ENCODE assay signal across 9 mouse cellular contexts in genomic region chr8:104341106-104341561, GRCm38 (mm10). TPM values are rescaled to one million over a fixed set of nuclear protein-coding genes. Genes with fewer than 3 reads are reported as not detected.
A peak's percentile ranks its signal among the peaks of the same experiment; 100 is the strongest.
DNase-seq lines count a peak whose midpoint lies in the region; ATAC-seq and TF ChIP-seq lines count a peak whose summit lies in the region.
"Had no signal": no experiment of that assay in that cellular context is flagged by ENCODE, and none has a peak within 500 bp of the region (broad histone marks: within the 10 kb centered on the region; RNA-seq: fewer than 3 reads in every experiment).

No protein-coding gene starts in this region.

- H3K4me1 ChIP-seq in embryonic facial prominence, embryonic 15.5 days: peaks cover 29% of the 10 kb centered on the region
- no peaks in the 10 kb centered on the region; the same call in 1 of the 2 replicates for H3K4me1 ChIP-seq in heart, postnatal 0 days (ENCODE audit: control insufficient read depth, insufficient read depth)

- no peak for TF ChIP-seq CTCF in C2C12 (IDR thresholded peaks at IDR 0.05; ENCODE audit: control insufficient read depth, insufficient read depth, insufficient read length)
- 0 out of 2 replicates have a peak, but pooled peaks have one; percentile 1 for TF ChIP-seq CTCF in heart, postnatal 0 days (IDR thresholded peaks at IDR 0.05; ENCODE audit: low read depth)

- H3K4me3 ChIP-seq in C2C12 (ENCODE audit: insufficient read depth, poor library complexity, severe bottlenecking): peak overlapping the region; percentile 78
- H3K4me3 ChIP-seq in embryonic facial prominence, embryonic 15.5 days (replicated peaks): peak overlapping the region; percentile 79
- H3K4me3 ChIP-seq in heart, postnatal 0 days (ENCODE audit: low read depth, low read length): peak overlapping the region; percentile 63

- H3K9me3 ChIP-seq in embryonic facial prominence, embryonic 15.5 days (replicated peaks): no peaks in the 10 kb centered on the region
- H3K9me3 ChIP-seq in heart, postnatal 0 days (replicated peaks; ENCODE audit: control insufficient read depth, low read length): no peaks in the 10 kb centered on the region

- H3K79me3 ChIP-seq in C2C12 (ENCODE audit: low read depth): peaks cover 8% of the 10 kb centered on the region

- H3K79me2 ChIP-seq in C2C12 (ENCODE audit: control insufficient read depth, insufficient read depth): peaks cover 19% of the 10 kb centered on the region

- peak overlapping the region; percentile 71 for H3K4me2 ChIP-seq in embryonic facial prominence, embryonic 15.5 days (replicated peaks)
- H3K4me2 ChIP-seq in heart, postnatal 0 days (ENCODE audit: low read depth, low read length): peak overlapping the region; percentile 85

- WGBS in embryonic facial prominence, embryonic 15.5 days: under 1% methylated on average over 24 of the region's 24 CpGs
- WGBS in heart, postnatal 0 days: 1% methylated on average over 24 of the region's 24 CpGs

- peak; percentile 71 for ATAC-seq in embryonic facial prominence, embryonic 15.5 days (ENCODE audit: insufficient number of reproducible peaks, low FRiP score, low TSS enrichment, low read depth)
- peak; percentile 77 for ATAC-seq in heart, postnatal 0 days (ENCODE audit: insufficient read depth, low read depth)

- no peak for TF ChIP-seq EP300 in heart, postnatal 0 days (IDR thresholded peaks at IDR 0.05; ENCODE audit: low read depth)

- H3K36me3 ChIP-seq in C2C12 (ENCODE audit: control insufficient read depth, insufficient read depth): peaks cover 32% of the 10 kb centered on the region
- H3K36me3 ChIP-seq in embryonic facial prominence, embryonic 15.5 days: peaks cover 19% of the 10 kb centered on the region
- H3K36me3 ChIP-seq in heart, postnatal 0 days (replicated peaks; ENCODE audit: control insufficient read depth, insufficient read depth, low read length): peaks cover 5% of the 10 kb centered on the region

- peak overlapping the region; percentile 93 for H3K27ac ChIP-seq in embryonic facial prominence, embryonic 15.5 days (replicated peaks)
- H3K27ac ChIP-seq in heart, postnatal 0 days (ENCODE audit: low read depth): peak overlapping the region; percentile 90

- H3ac ChIP-seq in C2C12 (ENCODE audit: control insufficient read depth, insufficient read length, low read depth): peak overlapping the region; percentile 77

- DNase-seq in R1 (ENCODE audit: low read depth, low spot score): peak; percentile 87
- peak; percentile 88 for DNase-seq in heart, postnatal 0 days (ENCODE audit: low spot score)
- peak; percentile 75 to 79 for DNase-seq in kidney, postnatal 36 days
- DNase-seq in lung, postnatal 10 days: peak; percentile 93
- peak; percentile 61 for DNase-seq in ovary, postnatal 14 days (ENCODE audit: low spot score)
- DNase-seq in natural killer cell, adult 2 months (ENCODE audit: low spot score in 2 of 2): no peak

- H3K27me3 ChIP-seq in C2C12 (ENCODE audit: control insufficient read depth, insufficient read depth, insufficient read length): no peaks in the 10 kb centered on the region
- no peaks in the 10 kb centered on the region for H3K27me3 ChIP-seq in embryonic facial prominence, embryonic 15.5 days
- H3K27me3 ChIP-seq in heart, postnatal 0 days (ENCODE audit: control insufficient read depth, insufficient read depth, low read length): no peaks in the 10 kb centered on the region

- H3K9ac ChIP-seq in embryonic facial prominence, embryonic 15.5 days: peak overlapping the region; percentile 72
- H3K9ac ChIP-seq in heart, postnatal 0 days (replicated peaks; ENCODE audit: low read depth, low read length): peak overlapping the region; percentile 73

TF ChIP-seq in C2C12, 6 proteins besides CTCF, POLR2A, EP300 and RAD21:
- TF ChIP-seq MAX (IDR thresholded peaks at IDR 0.05) (peak; percentile 17), CEBPB (IDR thresholded peaks at IDR 0.05; ENCODE audit: low read depth) (no peak), USF1 (IDR thresholded peaks at IDR 0.05; ENCODE audit: low read depth) (peak; percentile 89)

RNA-seq across cellular contexts. Expression of gene Cmtm3, which starts 1.9 kb away (rescaled TPM):
- polyA plus RNA-seq in C2C12 (2012; fragmentation: generic; extraction: Trizol): 86.5 TPM
- polyA plus RNA-seq in embryonic facial prominence, embryonic 15.5 days (2015; fragmentation: Nextera tagmentation; extraction: Ambion mirVana): 175 and 176 TPM in 2 replicates
- 22.3 and 29.0 TPM in 2 replicates for total RNA-seq in heart, postnatal 0 days (2014; rRNA removed; ENCODE audit: low replicate concordance)
- polyA plus RNA-seq in heart, postnatal 0 days (2015; fragmentation: Nextera tagmentation; extraction: Ambion mirVana): 64.6 and 65.2 TPM in 2 replicates

RNA-seq across cellular contexts. Expression of gene Cmtm2b, which starts 19.1 kb away (rescaled TPM):
- not detected for polyA plus RNA-seq in C2C12 (2012; fragmentation: generic; extraction: Trizol)
- polyA plus RNA-seq in embryonic facial prominence, embryonic 15.5 days (2015; fragmentation: Nextera tagmentation; extraction: Ambion mirVana): not detected in 2 replicates
- not detected in 2 replicates for total RNA-seq in heart, postnatal 0 days (2014; rRNA removed; ENCODE audit: low replicate concordance)
- polyA plus RNA-seq in heart, postnatal 0 days (2015; fragmentation: Nextera tagmentation; extraction: Ambion mirVana): not detected in 2 replicates
- total RNA-seq: heart, adult 18-20 months had no signal

RNA-seq across cellular contexts. Expression of gene Gm11020, which starts 19.8 kb away (rescaled TPM):
- not detected for polyA plus RNA-seq in C2C12 (2012; fragmentation: generic; extraction: Trizol)
- not detected in 2 replicates for polyA plus RNA-seq in embryonic facial prominence, embryonic 15.5 days (2015; fragmentation: Nextera tagmentation; extraction: Ambion mirVana)
- not detected in 2 replicates for total RNA-seq in heart, postnatal 0 days (2014; rRNA removed; ENCODE audit: low replicate concordance)
- not detected in 2 replicates for polyA plus RNA-seq in heart, postnatal 0 days (2015; fragmentation: Nextera tagmentation; extraction: Ambion mirVana)
- total RNA-seq: heart, adult 18-20 months had no signal

RNA-seq across cellular contexts. Expression of gene Cmtm1, which starts 31.2 kb away (rescaled TPM):
- polyA plus RNA-seq in C2C12 (2012; fragmentation: generic; extraction: Trizol): not detected
- not detected in 2 replicates for polyA plus RNA-seq in embryonic facial prominence, embryonic 15.5 days (2015; fragmentation: Nextera tagmentation; extraction: Ambion mirVana)
- not detected in 2 replicates for total RNA-seq in heart, postnatal 0 days (2014; rRNA removed; ENCODE audit: low replicate concordance)
- polyA plus RNA-seq in heart, postnatal 0 days (2015; fragmentation: Nextera tagmentation; extraction: Ambion mirVana): not detected in 2 replicates
- total RNA-seq: heart, adult 18-20 months had no signal

RNA-seq across cellular contexts. Expression of gene Gm45711, which starts 31.3 kb away (rescaled TPM):
- not detected for polyA plus RNA-seq in C2C12 (2012; fragmentation: generic; extraction: Trizol)
- not detected in 2 replicates for polyA plus RNA-seq in embryonic facial prominence, embryonic 15.5 days (2015; fragmentation: Nextera tagmentation; extraction: Ambion mirVana)
- total RNA-seq in heart, postnatal 0 days (2014; rRNA removed; ENCODE audit: low replicate concordance): not detected in 2 replicates
- not detected in 2 replicates for polyA plus RNA-seq in heart, postnatal 0 days (2015; fragmentation: Nextera tagmentation; extraction: Ambion mirVana)
- total RNA-seq: heart, adult 18-20 months had no signal

Comparison
In these comparisons a context has a peak if more than half of its experiments do, and no peak if none do; other contexts are left out.
1. DNase-seq: peak in R1 (single experiment), heart, postnatal 0 days (single experiment), kidney, postnatal 36 days (2 of 2), lung, postnatal 10 days (single experiment) and ovary, postnatal 14 days (single experiment); none in natural killer cell, adult 2 months (0 of 2).
2. Peak in every context shown above with its lines, with median percentiles within 50 percentile points of each other: H3K4me3 ChIP-seq.